Mouse (Mus musculus) stomach, postnatal 0 days (tissue): ENCODE measurements around the gene Rbm4b.

Source experiments
- CTCF ChIP-seq: IDR thresholded peaks from 2 replicates; pipeline ENCODE4 v1.5.1; 2016; ENCODE audit warnings: antibody characterized with exemption, low read depth, mild to moderate bottlenecking, moderate library complexity
- EP300 ChIP-seq: optimal IDR thresholded peaks from 2 replicates; pipeline ENCODE3; 2016; ENCODE audit warnings: antibody characterized with exemption

DNA sequence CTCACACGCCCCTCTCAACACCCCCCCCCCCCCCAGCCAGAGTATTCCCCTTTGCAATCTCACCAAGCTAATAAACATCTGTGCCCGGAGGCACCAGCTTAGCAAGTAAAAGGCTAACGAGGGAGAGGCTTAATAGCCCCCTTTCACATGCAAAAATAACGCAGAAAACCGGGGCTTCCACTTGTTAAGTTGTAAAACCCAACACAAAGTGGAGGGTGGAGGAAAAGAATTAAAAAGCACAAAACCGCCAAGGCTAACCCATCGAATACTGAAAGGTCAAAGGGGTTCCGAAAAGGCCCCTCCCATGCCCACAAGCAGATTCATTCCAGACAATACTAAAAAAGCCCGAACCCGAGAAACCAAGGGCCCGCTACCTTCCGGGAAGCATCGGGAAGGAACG, 54.0 kb downstream of the Rbm4b start:
- TF ChIP-seq CTCF (no peak), EP300 (no peak)
